Mouse (Mus musculus) liver, embryonic 13.5 days (tissue): Measurements from ENCODE around the gene Mios. TPM values are rescaled to one million over a fixed set of nuclear protein-coding genes. Genes with fewer than 3 reads are reported as not detected.

Source experiments
- ATAC-seq: fragments of 200-750 bp; cut with Nextera tagmentation; 2 replicates; pipeline ENCODE4 v1.8.0; 2017; ENCODE audit warnings: low read depth, mild to moderate bottlenecking, moderate number of reproducible peaks, moderate library complexity
- DNase-seq: peaks from one replicate; pipeline ENCODE4 v3.0.0; 2022
- H3K27ac ChIP-seq: fragments of 300-500 bp; sonication (generic); 2 replicates; pipeline ENCODE4 v1.5.1; 2015; ENCODE audit warnings: moderate library complexity, mild to moderate bottlenecking, inconsistent platforms
- H3K27me3 ChIP-seq: fragments of 300-500 bp; sonication (generic); 2 replicates; pipeline ENCODE4 v1.6.1; 2015; ENCODE audit warnings: mild to moderate bottlenecking, inconsistent platforms
- H3K36me3 ChIP-seq: fragments of 300-500 bp; sonication (generic); 2 replicates; pipeline ENCODE4 v1.6.1; 2015; ENCODE audit warnings: mild to moderate bottlenecking, inconsistent platforms
- H3K4me1 ChIP-seq: fragments of 300-500 bp; sonication (generic); replicated peaks from 2 replicates; pipeline ENCODE4 v1.6.1; 2015; ENCODE audit warnings: inconsistent platforms
- H3K4me2 ChIP-seq: fragments of 300-500 bp; sonication (generic); 2 replicates; pipeline ENCODE4 v1.6.1; 2015; ENCODE audit warnings: inconsistent platforms, mild to moderate bottlenecking, moderate library complexity
- H3K4me3 ChIP-seq: fragments of 300-500 bp; sonication (generic); replicated peaks from 2 replicates; pipeline ENCODE4 v1.5.1; 2015; ENCODE audit warnings: mild to moderate bottlenecking, inconsistent platforms
- H3K9ac ChIP-seq: fragments of 300-500 bp; sonication (generic); 2 replicates; pipeline ENCODE4 v1.6.1; 2015; ENCODE audit warnings: mild to moderate bottlenecking, inconsistent platforms
- H3K9me3 ChIP-seq: fragments of 300-500 bp; sonication (generic); replicated peaks from 2 replicates; pipeline ENCODE4 v1.6.1; 2016; ENCODE audit warnings: inconsistent platforms
- WGBS: fragments of 180-500 bp; shearing (Covaris S2); methylation state at CpG from one replicate; pipeline ENCODE4 v1.1.7; 2015; ENCODE audit not compliant: insufficient replicate concordance; 5-methylcytosine and 5-hydroxymethylcytosine counted together
- polyA plus RNA-seq: library from polyadenylated mRNA; unstranded; fragments of >200 nt; fragmentation: Nextera tagmentation; extraction: Ambion mirVana; gene quantifications from 2 replicates; pipeline ENCODE4 v1.2.1, GENCODE M21; 2015

Gene Mios
- 15.8 and 20.0 TPM in 2 replicates for polyA plus RNA-seq

DNA sequence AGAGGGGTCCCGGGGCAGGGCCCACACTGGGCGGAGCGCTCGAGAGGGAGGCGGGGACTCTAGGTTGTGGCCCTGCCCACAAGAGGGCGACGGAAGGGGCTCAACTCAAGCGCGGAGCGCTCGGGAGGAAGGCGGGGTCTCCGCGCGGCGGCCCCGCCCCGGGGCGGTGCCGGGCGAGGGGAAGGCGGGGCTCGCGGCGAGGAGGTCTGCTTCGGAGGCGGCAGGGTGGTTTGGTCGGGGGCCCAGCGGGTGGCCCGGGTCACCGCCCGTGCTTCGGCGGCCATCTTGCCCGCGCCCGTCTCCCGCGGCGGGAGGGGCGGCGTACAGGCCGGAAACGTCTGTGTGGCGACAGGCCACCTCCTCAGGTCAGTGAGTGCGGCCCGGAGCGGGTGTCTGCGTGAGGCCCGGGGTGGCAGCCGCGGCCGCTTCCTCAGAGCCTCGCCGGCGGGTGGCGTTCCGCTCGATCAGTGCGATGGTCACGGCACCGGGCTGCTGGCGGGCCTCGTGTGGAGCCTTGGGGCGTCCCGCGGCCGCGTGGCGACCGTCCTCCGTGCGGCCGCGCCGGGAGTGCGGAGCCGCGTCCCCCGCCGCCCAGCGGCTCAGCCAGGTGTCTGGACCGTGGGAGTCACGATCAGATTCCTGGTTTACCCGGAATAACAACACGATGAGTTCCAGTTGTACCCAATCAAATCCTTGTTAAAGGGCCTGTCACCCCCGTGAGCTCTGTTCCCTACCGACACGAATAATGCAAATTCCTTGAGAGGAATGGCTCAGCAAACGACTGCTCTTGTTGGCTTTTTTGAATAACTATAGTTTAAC lies at the start of gene Mios:
Gene Mios (plus strand): TSS at position 176 of the 819 bp plus-strand sequence.
- peak within 1 kb of the TSS; percentile 87 for H3K27ac ChIP-seq
- no peaks in the 10 kb centered on the region for H3K9me3 ChIP-seq
- H3K4me3 ChIP-seq, result peak within 1 kb of the TSS; percentile 87
- ATAC-seq, result peak; percentile 97
- peak; percentile 77 for DNase-seq
- WGBS, result under 1% methylated on average over 88 of the region's 90 CpGs
- H3K4me2 ChIP-seq, result peak within 1 kb of the TSS; percentile 77
- peak within 1 kb of the TSS; percentile 93 for H3K9ac ChIP-seq
- 0 out of 2 replicates have a peak, but pooled peaks cover 2% of the 10 kb centered on the region for H3K36me3 ChIP-seq
- H3K27me3 ChIP-seq, result no peaks in the 10 kb centered on the region
- H3K4me1 ChIP-seq, result peaks cover 13% of the 10 kb centered on the region

GRCm38 (mm10) chr6:8160001-8160400 lies 49.0 kb upstream of the Mios start:
- DNase-seq, result no peak

GRCm38 (mm10) chr6:8164741-8165140 lies 44.3 kb upstream of the Mios start:
- no peak overlapping the region for H3K4me3 ChIP-seq
- no peaks in the 10 kb centered on the region for H3K27me3 ChIP-seq
- 31% methylated on average over 1 of the region's 1 CpGs for whole genome bisulfite sequencing
- no peak overlapping the region for H3K27ac ChIP-seq
- no peaks in the 10 kb centered on the region for H3K36me3 ChIP-seq
- no peak overlapping the region for H3K9ac ChIP-seq
- no peak overlapping the region for H3K4me2 ChIP-seq
- no peak for ATAC-seq
- no peaks in the 10 kb centered on the region for H3K4me1 ChIP-seq
- no peaks in the 10 kb centered on the region for H3K9me3 ChIP-seq
- DNase-seq, result no peak

More at GRCm38 (mm10) chr6:8160001-8160400, 49.0 kb upstream of the Mios start:
- 30% methylated on average over 2 of the region's 2 CpGs for WGBS
- H3K27ac ChIP-seq, result no peak overlapping the region
- no peak overlapping the region for H3K4me3 ChIP-seq
- H3K27me3 ChIP-seq, result no peaks in the 10 kb centered on the region
- H3K4me2 ChIP-seq, result no peak overlapping the region
- no peak overlapping the region for H3K9ac ChIP-seq
- no peak for ATAC-seq
- H3K4me1 ChIP-seq, result no peaks in the 10 kb centered on the region
- H3K9me3 ChIP-seq, result no peaks in the 10 kb centered on the region
- H3K36me3 ChIP-seq, result no peaks in the 10 kb centered on the region

GRCm38 (mm10) chr6:8172101-8172500 lies 36.9 kb upstream of the Mios start:
- whole genome bisulfite sequencing, result 54% methylated on average over 1 of the region's 1 CpGs

GRCm38 (mm10) chr6:8174062-8174461 lies 35.0 kb upstream of the Mios start:
- ATAC-seq (no peak), DNase-seq (no peak)
- Histone ChIP-seq H3K4me3 (no peak overlapping the region), H3K9me3 (no peaks in the 10 kb centered on the region), H3K9ac (no peak overlapping the region), H3K27ac (no peak overlapping the region), H3K36me3 (no peaks in the 10 kb centered on the region), H3K4me2 (no peak overlapping the region), H3K4me1 (no peaks in the 10 kb centered on the region), H3K27me3 (no peaks in the 10 kb centered on the region)
- 20% methylated on average over 2 of the region's 2 CpGs for WGBS

More at GRCm38 (mm10) chr6:8172101-8172500, 36.9 kb upstream of the Mios start:
- Histone ChIP-seq H3K4me1 (no peaks in the 10 kb centered on the region), H3K36me3 (no peaks in the 10 kb centered on the region), H3K4me2 (no peak overlapping the region), H3K9me3 (no peaks in the 10 kb centered on the region), H3K4me3 (no peak overlapping the region), H3K27me3 (no peaks in the 10 kb centered on the region), H3K9ac (no peak overlapping the region), H3K27ac (no peak overlapping the region)
- no peak for DNase-seq
- no peak for ATAC-seq

DNA sequence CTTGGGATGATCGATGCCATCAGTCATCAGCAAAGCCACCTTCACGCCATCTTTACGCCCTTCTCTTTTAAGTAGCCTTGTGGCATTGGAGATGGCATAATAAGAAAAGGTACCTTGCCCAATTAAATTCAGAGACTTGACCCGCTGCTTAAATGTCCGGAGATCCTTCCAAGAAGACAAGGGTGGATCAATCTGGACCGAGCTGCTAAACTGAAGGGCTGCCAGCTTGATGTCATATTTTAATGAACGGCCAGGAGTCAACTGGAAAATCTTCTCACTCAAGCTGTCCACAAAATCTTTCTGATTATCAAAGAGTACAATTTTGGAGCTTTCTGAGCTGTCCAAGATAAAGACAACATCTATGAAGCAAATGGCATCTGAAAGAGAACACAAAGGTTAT lies 33.7 kb upstream of the Mios start:
- Histone ChIP-seq H3K9me3 (no peaks in the 10 kb centered on the region), H3K4me2 (no peak overlapping the region), H3K36me3 (no peaks in the 10 kb centered on the region), H3K4me1 (no peaks in the 10 kb centered on the region), H3K27ac (no peak overlapping the region), H3K9ac (no peak overlapping the region), H3K4me3 (no peak overlapping the region), H3K27me3 (no peaks in the 10 kb centered on the region)
- DNase-seq (no peak), ATAC-seq (no peak)
- WGBS, result 76% methylated on average over 7 of the region's 7 CpGs

DNA sequence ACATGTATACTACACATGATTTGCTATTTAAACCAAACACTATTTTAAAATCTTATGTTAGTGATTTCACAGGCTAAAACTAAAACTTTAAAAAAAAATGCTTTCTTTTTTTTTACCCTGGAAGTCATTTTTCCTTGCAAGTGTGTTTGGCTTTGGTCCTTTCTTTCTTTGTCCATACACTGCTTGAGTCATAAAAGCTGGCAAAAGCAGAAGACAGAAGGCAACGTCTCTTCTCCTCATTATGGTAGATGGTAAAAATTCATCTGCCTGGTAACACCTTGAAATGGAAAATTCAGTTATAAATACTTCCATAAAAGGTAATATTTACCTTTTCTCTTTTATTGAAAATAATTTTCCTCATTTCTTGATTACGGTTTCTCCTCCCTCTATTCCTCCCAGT lies 32.9 kb upstream of the Mios start:
- ATAC-seq (no peak), DNase-seq (no peak)
- Histone ChIP-seq H3K9me3 (no peaks in the 10 kb centered on the region), H3K9ac (no peak overlapping the region), H3K36me3 (no peaks in the 10 kb centered on the region), H3K27ac (no peak overlapping the region), H3K4me3 (no peak overlapping the region), H3K27me3 (no peaks in the 10 kb centered on the region), H3K4me1 (no peaks in the 10 kb centered on the region), H3K4me2 (no peak overlapping the region)
- WGBS, result 57% methylated on average over 2 of the region's 2 CpGs

DNA sequence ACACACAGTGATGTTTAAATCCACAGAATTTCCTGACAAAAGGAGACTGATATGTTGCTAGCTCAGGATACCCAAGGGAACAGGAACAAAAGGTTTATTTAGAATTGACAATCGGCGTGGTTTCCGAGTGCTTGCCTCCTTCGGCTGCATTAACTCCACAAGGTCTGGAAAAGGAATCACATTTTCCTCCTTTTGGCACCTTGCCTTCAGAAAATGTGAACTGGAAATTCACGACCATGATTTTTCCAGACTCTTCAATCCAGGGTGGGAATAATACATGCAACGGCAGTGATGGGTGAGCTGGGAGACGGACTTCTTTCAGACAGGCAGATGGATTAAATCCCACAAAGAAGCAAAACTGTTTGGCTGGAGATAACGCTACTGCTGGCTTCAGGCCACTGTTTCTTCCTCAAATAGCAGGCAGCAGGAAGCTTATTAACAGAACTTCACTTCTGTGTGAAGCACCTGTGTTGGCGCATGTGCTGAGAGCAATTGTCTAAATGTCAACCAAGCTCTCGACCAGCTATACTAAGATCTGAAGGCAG lies 30.6 kb upstream of the Mios start:
- no peak for DNase-seq
- H3K4me2 ChIP-seq, result no peak overlapping the region

DNA sequence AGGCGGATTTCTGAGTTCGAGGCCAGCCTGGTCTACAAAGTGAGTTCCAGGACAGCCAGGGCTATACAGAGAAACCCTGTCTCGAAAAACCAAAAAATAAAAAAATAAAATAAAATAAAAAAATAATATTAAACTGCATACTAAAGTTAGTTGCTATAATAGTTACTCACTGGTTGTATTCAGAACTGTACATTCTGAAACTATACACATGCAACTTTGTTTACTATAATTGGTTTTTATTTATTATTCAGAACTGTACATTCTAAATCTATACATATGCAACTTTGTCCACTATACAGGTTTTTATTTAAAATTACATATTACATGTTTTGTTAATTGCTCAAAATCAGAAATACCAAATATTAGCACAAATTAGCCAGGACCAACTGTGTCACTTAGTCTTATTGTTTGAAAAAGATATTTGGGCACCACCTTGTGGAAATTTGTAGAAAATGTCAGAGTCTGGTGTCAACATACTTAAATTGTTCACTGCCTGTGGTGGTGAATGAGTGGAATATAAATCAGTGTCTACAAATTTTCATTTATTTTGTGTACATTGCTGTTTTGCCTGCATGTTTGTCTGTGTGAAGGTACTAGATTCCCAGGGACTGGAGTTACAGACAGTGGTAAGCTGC lies 20.3 kb upstream of the Mios start:
- Histone ChIP-seq H3K36me3 (no peaks in the 10 kb centered on the region), H3K9me3 (no peaks in the 10 kb centered on the region), H3K4me1 (no peaks in the 10 kb centered on the region), H3K9ac (no peak overlapping the region), H3K27ac (no peak overlapping the region), H3K4me3 (no peak overlapping the region), H3K27me3 (no peaks in the 10 kb centered on the region), H3K4me2 (no peak overlapping the region)
- DNase-seq, result no peak
- 60% methylated on average over 3 of the region's 3 CpGs for whole genome bisulfite sequencing
- ATAC-seq, result no peak

More for the DNA sequence above, 30.6 kb upstream of the Mios start:
- no peak overlapping the region for H3K9ac ChIP-seq
- no peak overlapping the region for H3K4me3 ChIP-seq
- WGBS, result 42% methylated on average over 10 of the region's 10 CpGs
- H3K27me3 ChIP-seq, result no peaks in the 10 kb centered on the region
- no peaks in the 10 kb centered on the region for H3K36me3 ChIP-seq
- H3K27ac ChIP-seq, result no peak overlapping the region
- no peaks in the 10 kb centered on the region for H3K9me3 ChIP-seq
- H3K4me1 ChIP-seq, result no peaks in the 10 kb centered on the region
- ATAC-seq, result no peak

GRCm38 (mm10) chr6:8189917-8190316 lies 19.1 kb upstream of the Mios start:
- H3K9me3 ChIP-seq, result no peaks in the 10 kb centered on the region
- DNase-seq, result no peak
- WGBS, result 41% methylated on average over 3 of the region's 3 CpGs

GRCm38 (mm10) chr6:8192517-8192916 lies 16.5 kb upstream of the Mios start, which contains the start of gene Col28a1:
Col28a1 (minus strand) TSS chr6:8192617.
- no peak within 1 kb of the TSS for H3K9ac ChIP-seq
- H3K36me3 ChIP-seq, result no peaks in the 10 kb centered on the region
- no peak for DNase-seq
- no peaks in the 10 kb centered on the region for H3K4me1 ChIP-seq
- no peak within 1 kb of the TSS for H3K4me3 ChIP-seq
- 0 out of 2 replicates have a peak, but pooled peaks cover 3% of the 10 kb centered on the region for H3K9me3 ChIP-seq
- no peak within 1 kb of the TSS for H3K4me2 ChIP-seq
- no peak for ATAC-seq
- H3K27me3 ChIP-seq, result no peaks in the 10 kb centered on the region
- no peak within 1 kb of the TSS for H3K27ac ChIP-seq

More at GRCm38 (mm10) chr6:8189917-8190316, 19.1 kb upstream of the Mios start:
- no peaks in the 10 kb centered on the region for H3K4me1 ChIP-seq
- H3K4me2 ChIP-seq, result no peak overlapping the region
- H3K36me3 ChIP-seq, result no peaks in the 10 kb centered on the region
- no peak overlapping the region for H3K4me3 ChIP-seq
- no peak overlapping the region for H3K9ac ChIP-seq
- ATAC-seq, result no peak
- H3K27me3 ChIP-seq, result no peaks in the 10 kb centered on the region
- no peak overlapping the region for H3K27ac ChIP-seq
